Mouse (Mus musculus): ENCODE data around the gene Abtb2. TPM values are rescaled to one million over a fixed set of nuclear protein-coding genes. Genes with fewer than 3 reads are reported as not detected.
A peak's percentile ranks its signal among the peaks of the same experiment; 100 is the strongest.

Gene Abtb2
- polyA plus RNA-seq, 1 experiment: 10.6 TPM

DNA sequence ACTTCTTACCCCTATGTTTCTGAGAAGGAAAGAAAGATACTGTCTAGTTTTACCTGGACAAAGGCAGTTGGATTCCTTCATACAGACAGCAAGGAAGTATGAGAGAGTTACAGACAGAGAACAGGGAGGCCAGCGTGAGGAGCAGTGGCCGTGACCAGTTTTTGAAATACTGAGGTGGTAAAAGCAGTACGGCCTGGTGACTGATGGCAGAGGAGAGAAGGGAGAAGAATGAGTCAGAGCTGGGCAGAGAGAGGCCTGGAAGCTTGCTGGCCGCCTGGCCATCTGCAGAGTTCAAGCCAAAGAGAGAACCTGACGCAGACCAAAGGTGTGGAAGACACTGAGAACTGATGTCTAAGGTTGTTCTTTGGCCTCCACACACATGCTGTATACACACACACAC lies 109.3 kb downstream of the Abtb2 start:
- Histone ChIP-seq H3K27ac (ENCODE audit: insufficient read depth, low read length) (no peak overlapping the region), H3K27me3 (ENCODE audit: control insufficient read depth, insufficient read depth, low read length) (no peaks in the 10 kb centered on the region), H3K4me1 (ENCODE audit: control insufficient read depth, insufficient read depth, insufficient read length) (peaks cover 19% of the 10 kb centered on the region), H3K4me3 (ENCODE audit: extremely low read depth, insufficient read depth, insufficient read length) (no peak overlapping the region), H3K36me3 (ENCODE audit: control insufficient read depth, insufficient read depth, low read length) (no peaks in the 10 kb centered on the region)
- whole genome bisulfite sequencing: 82% methylated on average over 5 of the region's 5 CpGs
- TF ChIP-seq CTCF (IDR thresholded peaks at IDR 0.05; ENCODE audit: extremely low read depth, insufficient read depth, insufficient read length, insufficient replicate concordance) (no peak), POLR2A (IDR thresholded peaks at IDR 0.05; ENCODE audit: low read depth, low read length) (no peak)
- DNase-seq (ENCODE audit: low read depth in 1 of 2, low spot score in 2 of 2): no peak

DNA sequence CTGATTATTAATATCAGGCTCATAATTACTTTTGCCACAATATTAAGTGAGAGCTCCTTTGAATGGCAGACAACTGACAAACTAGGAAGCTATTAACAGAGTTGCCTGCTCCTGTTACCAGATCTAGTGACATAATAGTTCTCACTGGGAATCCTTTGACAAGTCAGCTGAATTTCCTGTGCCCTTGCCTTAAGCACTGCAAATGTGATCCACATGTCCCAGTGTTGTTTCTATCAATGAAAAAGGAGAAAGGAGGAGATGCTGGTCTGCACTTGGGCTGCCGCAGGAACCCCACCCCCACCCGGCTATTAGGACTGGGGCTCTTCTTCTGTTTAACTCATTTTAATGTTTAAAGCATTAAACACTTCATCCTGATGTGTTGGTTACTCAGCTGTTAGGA lies 110.7 kb downstream of the Abtb2 start:
- DNase-seq (ENCODE audit: low read depth in 1 of 2, low spot score in 2 of 2): no peak
- Histone ChIP-seq H3K27me3 (ENCODE audit: control insufficient read depth, insufficient read depth, low read length) (no peaks in the 10 kb centered on the region), H3K4me3 (ENCODE audit: extremely low read depth, insufficient read depth, insufficient read length) (no peak overlapping the region), H3K27ac (ENCODE audit: insufficient read depth, low read length) (no peak overlapping the region), H3K4me1 (ENCODE audit: control insufficient read depth, insufficient read depth, insufficient read length) (peaks cover 30% of the 10 kb centered on the region), H3K36me3 (ENCODE audit: control insufficient read depth, insufficient read depth, low read length) (no peaks in the 10 kb centered on the region)
- TF ChIP-seq CTCF (IDR thresholded peaks at IDR 0.05; ENCODE audit: extremely low read depth, insufficient read depth, insufficient read length, insufficient replicate concordance) (no peak), POLR2A (IDR thresholded peaks at IDR 0.05; ENCODE audit: low read depth, low read length) (no peak)
- WGBS: 84% methylated on average over 2 of the region's 2 CpGs

DNA sequence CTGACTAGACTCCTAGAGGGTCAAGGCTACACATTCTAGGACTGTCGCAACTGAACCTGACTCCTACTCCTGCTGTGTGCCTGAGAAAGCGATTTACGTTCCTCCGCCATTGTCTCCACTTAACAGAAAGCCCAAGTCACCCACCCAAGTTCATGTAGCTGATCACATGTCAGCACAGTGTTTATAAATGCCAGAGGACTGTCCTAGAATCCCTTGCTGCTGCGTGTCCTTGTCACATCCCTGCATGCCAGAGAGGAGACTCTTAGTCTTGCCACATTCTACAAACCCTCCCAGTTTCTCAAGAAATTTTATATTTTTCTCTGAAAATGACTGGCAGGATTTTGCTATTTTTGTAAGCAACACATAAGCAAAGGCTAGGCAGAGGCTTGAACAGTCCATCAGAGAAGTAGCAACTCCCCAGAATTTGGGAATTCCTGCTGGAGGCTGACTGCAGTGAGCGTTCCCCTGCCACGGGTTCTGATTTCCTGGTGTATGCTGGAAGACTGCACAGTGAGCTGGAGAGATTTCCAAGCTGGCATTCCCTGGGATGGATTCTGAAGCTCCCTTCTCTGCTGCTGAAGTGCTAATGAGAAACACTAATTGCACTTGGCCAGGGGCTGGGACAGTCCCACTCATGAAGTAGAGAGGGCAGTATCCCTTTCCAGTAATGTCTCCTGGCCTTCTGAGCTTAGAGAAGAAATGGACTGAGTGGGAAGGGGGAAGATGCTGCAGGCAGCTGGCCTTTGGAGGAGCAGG lies 111.7 kb downstream of the Abtb2 start:
- TF ChIP-seq POLR2A (IDR thresholded peaks at IDR 0.05; ENCODE audit: low read depth, low read length) (no peak), CTCF (IDR thresholded peaks at IDR 0.05; ENCODE audit: extremely low read depth, insufficient read depth, insufficient read length, insufficient replicate concordance) (no peak)
- WGBS: 94% methylated on average over 7 of the region's 7 CpGs
- no peaks in the 10 kb centered on the region for H3K27me3 ChIP-seq (ENCODE audit: control insufficient read depth, insufficient read depth, low read length)
- no peak overlapping the region for H3K4me3 ChIP-seq (ENCODE audit: extremely low read depth, insufficient read depth, insufficient read length)
- H3K36me3 ChIP-seq (ENCODE audit: control insufficient read depth, insufficient read depth, low read length): no peaks in the 10 kb centered on the region
- peaks cover 31% of the 10 kb centered on the region for H3K4me1 ChIP-seq (ENCODE audit: control insufficient read depth, insufficient read depth, insufficient read length)
- no peak for DNase-seq (ENCODE audit: low read depth in 1 of 2, low spot score in 2 of 2)
- no peak overlapping the region for H3K27ac ChIP-seq (ENCODE audit: insufficient read depth, low read length)

DNA sequence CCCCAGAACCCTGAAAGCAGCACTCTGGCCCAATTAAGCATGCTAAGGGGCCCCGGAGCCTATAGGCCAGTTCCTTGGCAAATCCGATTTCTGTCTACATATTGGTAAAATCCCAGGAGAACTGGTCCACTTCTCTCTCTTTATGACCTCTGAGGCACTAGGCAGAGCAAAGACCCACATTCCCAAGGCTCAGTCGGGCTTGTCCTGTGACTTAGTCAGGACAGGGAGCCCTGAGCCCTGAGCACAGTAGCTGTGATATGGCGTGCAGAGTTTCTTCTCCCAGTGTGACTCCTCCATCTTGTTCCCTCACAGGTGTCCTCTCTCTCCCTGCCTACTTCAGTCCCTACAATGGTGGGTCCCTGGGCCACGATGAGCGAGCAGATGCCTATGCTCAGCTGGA lies 112.3 kb downstream of the Abtb2 start:
- 94% methylated on average over 6 of the region's 6 CpGs for WGBS
- Histone ChIP-seq H3K27me3 (ENCODE audit: control insufficient read depth, insufficient read depth, low read length) (no peaks in the 10 kb centered on the region), H3K27ac (ENCODE audit: insufficient read depth, low read length) (no peak overlapping the region), H3K4me1 (ENCODE audit: control insufficient read depth, insufficient read depth, insufficient read length) (peaks cover 33% of the 10 kb centered on the region), H3K36me3 (ENCODE audit: control insufficient read depth, insufficient read depth, low read length) (no peaks in the 10 kb centered on the region), H3K4me3 (ENCODE audit: extremely low read depth, insufficient read depth, insufficient read length) (no peak overlapping the region)
- DNase-seq (ENCODE audit: low read depth in 1 of 2, low spot score in 2 of 2): no peak
- TF ChIP-seq CTCF (IDR thresholded peaks at IDR 0.05; ENCODE audit: extremely low read depth, insufficient read depth, insufficient read length, insufficient replicate concordance) (no peak), POLR2A (IDR thresholded peaks at IDR 0.05; ENCODE audit: low read depth, low read length) (no peak)

DNA sequence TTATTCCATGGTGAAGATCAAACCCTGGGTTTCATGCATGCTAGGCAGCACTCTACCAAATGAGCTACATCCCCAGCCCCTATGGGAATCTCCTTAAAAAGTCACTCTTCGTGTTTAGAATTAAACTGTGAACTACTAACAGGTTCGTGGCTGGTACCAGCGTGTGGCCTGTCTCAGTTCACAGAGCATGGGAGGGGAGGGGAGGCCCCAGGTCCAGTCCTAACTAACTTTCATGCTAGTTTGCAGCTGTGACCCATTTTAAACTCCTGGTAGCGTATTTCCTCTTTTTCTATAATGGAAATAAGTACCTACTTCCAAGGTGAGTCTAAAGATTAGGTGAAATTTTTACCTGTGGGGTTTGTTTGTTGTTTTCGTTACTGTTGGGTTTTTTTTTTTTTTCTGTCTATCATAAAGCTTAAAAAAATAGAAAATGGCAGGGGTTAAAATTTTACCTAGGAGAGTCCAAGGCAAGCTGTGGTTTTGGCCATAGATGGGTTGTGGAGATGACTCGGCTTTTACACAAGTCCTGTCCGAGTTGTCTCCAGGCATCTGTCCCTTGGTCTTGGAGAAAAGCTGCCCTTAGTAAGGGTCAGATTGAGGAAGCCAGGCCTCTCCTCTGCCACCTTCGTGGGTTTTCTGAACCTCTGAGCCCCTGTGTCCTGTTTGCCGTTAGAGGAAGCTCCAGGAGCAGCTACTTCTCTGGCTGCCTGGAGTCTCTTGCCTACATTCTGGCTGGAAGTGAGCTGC lies 114.4 kb downstream of the Abtb2 start:
- peaks cover 46% of the 10 kb centered on the region for H3K4me1 ChIP-seq (ENCODE audit: control insufficient read depth, insufficient read depth, insufficient read length)
- no peaks in the 10 kb centered on the region for H3K27me3 ChIP-seq (ENCODE audit: control insufficient read depth, insufficient read depth, low read length)
- H3K27ac ChIP-seq (ENCODE audit: insufficient read depth, low read length): peak overlapping the region; percentile 67
- WGBS: 27% methylated on average over 9 of the region's 9 CpGs
- DNase-seq (ENCODE audit: low read depth in 1 of 2, low spot score in 2 of 2): peak in 1 of 2 experiments; percentile 35
- TF ChIP-seq CTCF (IDR thresholded peaks at IDR 0.05; ENCODE audit: extremely low read depth, insufficient read depth, insufficient read length, insufficient replicate concordance) (no peak), POLR2A (IDR thresholded peaks at IDR 0.05; ENCODE audit: low read depth, low read length) (no peak)
- no peak overlapping the region for H3K4me3 ChIP-seq (ENCODE audit: extremely low read depth, insufficient read depth, insufficient read length)
- H3K36me3 ChIP-seq (ENCODE audit: control insufficient read depth, insufficient read depth, low read length): no peaks in the 10 kb centered on the region

DNA sequence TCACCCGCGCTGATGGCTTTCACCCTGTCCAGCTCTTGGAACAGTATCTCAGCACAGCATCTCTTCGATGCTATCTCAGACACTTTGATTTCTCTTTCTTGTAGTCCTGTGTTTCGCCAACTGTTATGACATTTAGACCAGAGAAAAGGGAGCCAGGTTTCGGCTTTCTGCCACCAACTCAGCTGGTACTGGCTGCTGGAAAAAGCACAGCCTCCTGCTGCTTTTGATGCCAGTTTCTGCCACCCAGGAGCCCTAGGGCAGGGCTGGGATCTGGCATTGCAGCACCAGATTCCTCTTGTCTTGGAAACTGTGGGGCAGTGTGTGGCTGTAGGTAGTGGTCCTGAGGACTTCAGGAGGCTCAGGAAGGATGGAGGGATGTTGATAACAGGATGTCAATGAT lies 115.0 kb downstream of the Abtb2 start:
- no peaks in the 10 kb centered on the region for H3K27me3 ChIP-seq (ENCODE audit: control insufficient read depth, insufficient read depth, low read length)
- DNase-seq (ENCODE audit: low read depth in 1 of 2, low spot score in 2 of 2): no peak
- H3K36me3 ChIP-seq (ENCODE audit: control insufficient read depth, insufficient read depth, low read length): no peaks in the 10 kb centered on the region
- WGBS: 70% methylated on average over 5 of the region's 5 CpGs
- TF ChIP-seq CTCF (IDR thresholded peaks at IDR 0.05; ENCODE audit: extremely low read depth, insufficient read depth, insufficient read length, insufficient replicate concordance): no peak
- no peak for TF ChIP-seq POLR2A (IDR thresholded peaks at IDR 0.05; ENCODE audit: low read depth, low read length)
- peaks cover 47% of the 10 kb centered on the region for H3K4me1 ChIP-seq (ENCODE audit: control insufficient read depth, insufficient read depth, insufficient read length)
- H3K4me3 ChIP-seq (ENCODE audit: extremely low read depth, insufficient read depth, insufficient read length): no peak overlapping the region
- peak overlapping the region; percentile 67 for H3K27ac ChIP-seq (ENCODE audit: insufficient read depth, low read length)
